Mouse (Mus musculus) bone marrow, adult 2 months (tissue): ENCODE results near the gene Fam222a.

Experiments used
- CTCF ChIP-seq: fragments of 200-500 bp; IDR thresholded peaks from 2 replicates; pipeline ENCODE4 v1.5.1; 2011; ENCODE audit warnings: low read length, control low read depth; ENCODE audit not compliant: control insufficient read depth, insufficient read depth
- POLR2A ChIP-seq: fragments of 200-500 bp; IDR thresholded peaks from 2 replicates; pipeline ENCODE4 v1.6.1; 2011; ENCODE audit warnings: low read depth, mild to moderate bottlenecking, control low read depth, low read length, borderline replicate concordance; ENCODE audit not compliant: control insufficient read depth

- TF ChIP-seq CTCF (no peak), POLR2A (no peak)
Measured at GRCm38 (mm10) chr5:114651002-114651401, 83.2 kb downstream of the Fam222a start.
